In the genomic region with DNA sequence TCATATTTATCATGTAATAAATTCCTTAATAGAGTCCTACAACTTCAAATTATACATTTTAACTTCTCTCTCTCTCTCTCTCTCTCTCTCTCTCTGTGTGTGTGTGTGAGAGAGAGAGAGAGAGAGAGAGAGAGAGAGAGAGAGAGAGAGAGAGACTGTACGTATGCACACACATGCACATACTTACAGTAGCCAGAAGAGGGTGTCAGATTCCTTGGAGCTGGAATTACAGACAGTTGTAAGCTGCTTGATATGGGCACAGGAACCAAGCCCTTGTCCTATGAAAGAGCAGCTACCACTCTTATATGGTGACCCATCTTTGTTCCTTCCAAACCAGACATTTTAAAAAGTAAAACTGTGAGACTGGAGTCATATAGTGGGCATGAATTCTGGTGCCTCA, we compare ENCODE assay signal across 31 mouse cellular contexts.
A peak's percentile ranks its signal among the peaks of the same experiment; 100 is the strongest.
DNase-seq lines count a peak whose midpoint lies in the region; ATAC-seq and TF ChIP-seq lines count a peak whose summit lies in the region.
"Had no signal": no experiment of that assay in that cellular context is flagged by ENCODE, and none has a peak within 500 bp of the region (broad histone marks: within the 10 kb centered on the region; RNA-seq: fewer than 3 reads in every experiment).

No protein-coding gene starts in this region.

- H3K9ac ChIP-seq in midbrain, postnatal 0 days (replicated peaks; ENCODE audit: low read length, poor library complexity, severe bottlenecking), result no peak overlapping the region
- H3K9ac ChIP-seq in midbrain, embryonic 14.5 days (replicated peaks; ENCODE audit: low read length), result no peak overlapping the region
- no peak overlapping the region for H3K9ac ChIP-seq in ES-E14 (ENCODE audit: insufficient read depth, low read depth, low read length, poor library complexity, severe bottlenecking)
- H3K9ac ChIP-seq: embryonic facial prominence, embryonic 13.5 days; forebrain, embryonic 12.5 days; heart, embryonic 12.5 days; heart, embryonic 15.5 days; hindbrain, embryonic 13.5 days; intestine, embryonic 15.5 days had no signal

- no peak for DNase-seq in midbrain, postnatal 0 days (ENCODE audit: low spot score)
- no peak for DNase-seq in midbrain, embryonic 14.5 days
- DNase-seq in ES-E14 (ENCODE audit: low read depth, low spot score) (no peak), ZHBTc4 (ENCODE audit: low read depth, low spot score) (peak; percentile 33)
- DNase-seq in gastrocnemius, postnatal 36 days, result no peak
- DNase-seq in gastrocnemius, adult 8-10 months (ENCODE audit: low spot score in 2 of 2), result no peak
- no peak for DNase-seq in retina, postnatal 1 day
- DNase-seq: adrenal gland, adult 2 months; adrenal gland, postnatal 14 days; cerebellum, adult 11 months; cerebellum, adult 2 months; cerebellum, postnatal 10 days; gastrocnemius, adult 2 months; gastrocnemius, postnatal 25 days; heart, adult 18-20 months; heart, postnatal 10 days; heart, postnatal 36 days; kidney, adult 2 months had no signal

- WGBS in midbrain, postnatal 0 days, result 93% methylated on average over 1 of the region's 1 CpGs
- WGBS in midbrain, embryonic 14.5 days, result 85% methylated on average over 1 of the region's 1 CpGs

- no peak overlapping the region for H3K4me2 ChIP-seq in midbrain, postnatal 0 days (ENCODE audit: low read depth, low read length, poor library complexity, severe bottlenecking)
- no peak overlapping the region for H3K4me2 ChIP-seq in midbrain, embryonic 14.5 days (ENCODE audit: low read length)
- H3K4me2 ChIP-seq: embryonic facial prominence, embryonic 13.5 days; forebrain, embryonic 12.5 days; heart, embryonic 12.5 days; heart, embryonic 15.5 days; hindbrain, embryonic 13.5 days; intestine, embryonic 15.5 days had no signal

- H3K27me3 ChIP-seq in midbrain, postnatal 0 days (ENCODE audit: insufficient read depth, low read length), result no peaks in the 10 kb centered on the region
- peaks cover 19% of the 10 kb centered on the region for H3K27me3 ChIP-seq in midbrain, embryonic 14.5 days (ENCODE audit: control insufficient read depth, insufficient read depth, low read length)
- H3K27me3 ChIP-seq: embryonic facial prominence, embryonic 13.5 days; heart, embryonic 12.5 days; heart, embryonic 15.5 days; intestine, embryonic 15.5 days had no signal

- in situ Hi-C loops in ES-E14 (cut with MboI; ENCODE audit: low sequenced_read_pairs in 2 of 2, unreplicated experiment in 2 of 2), result no loop called here

- no peak overlapping the region for H3K27ac ChIP-seq in midbrain, postnatal 0 days (ENCODE audit: low read depth, low read length)
- H3K27ac ChIP-seq in midbrain, embryonic 14.5 days (replicated peaks; ENCODE audit: low read depth, low read length), result no peak overlapping the region
- H3K27ac ChIP-seq in ES-E14 (ENCODE audit: insufficient read depth, low read depth, low read length, poor library complexity, severe bottlenecking), result no peak overlapping the region
- H3K27ac ChIP-seq: embryonic facial prominence, embryonic 10.5 days; embryonic facial prominence, embryonic 13.5 days; forebrain, embryonic 12.5 days; gastrocnemius, adult 2 months; heart, embryonic 15.5 days; hindbrain, embryonic 10.5 days; hindbrain, embryonic 13.5 days; intestine, embryonic 15.5 days had no signal

- H3K9me3 ChIP-seq in midbrain, postnatal 0 days (ENCODE audit: low read length), result no peaks in the 10 kb centered on the region
- H3K9me3 ChIP-seq in midbrain, embryonic 14.5 days (ENCODE audit: control insufficient read depth, low read length), result no peaks in the 10 kb centered on the region
- no peaks in the 10 kb centered on the region for H3K9me3 ChIP-seq in ES-E14 (ENCODE audit: control insufficient read depth, insufficient read depth, low read depth, low read length)
- H3K9me3 ChIP-seq: embryonic facial prominence, embryonic 10.5 days; embryonic facial prominence, embryonic 13.5 days; forebrain, embryonic 12.5 days; heart, embryonic 12.5 days; heart, embryonic 15.5 days; hindbrain, embryonic 10.5 days; intestine, embryonic 15.5 days had no signal

- no peaks in the 10 kb centered on the region for H3K36me3 ChIP-seq in midbrain, postnatal 0 days (ENCODE audit: insufficient read depth, low read length)
- H3K36me3 ChIP-seq in midbrain, embryonic 14.5 days (ENCODE audit: control insufficient read depth, insufficient read depth, low read length), result no peaks in the 10 kb centered on the region
- H3K36me3 ChIP-seq in ES-E14 (ENCODE audit: control insufficient read depth, insufficient read depth, low read length, poor library complexity, severe bottlenecking), result no peaks in the 10 kb centered on the region
- H3K36me3 ChIP-seq: embryonic facial prominence, embryonic 10.5 days; embryonic facial prominence, embryonic 13.5 days; forebrain, embryonic 12.5 days; heart, embryonic 12.5 days; heart, embryonic 15.5 days; hindbrain, embryonic 10.5 days; hindbrain, embryonic 13.5 days; intestine, embryonic 15.5 days had no signal

- no peak for ATAC-seq in midbrain, postnatal 0 days (ENCODE audit: low FRiP score)
- no peak for ATAC-seq in midbrain, embryonic 14.5 days (ENCODE audit: low FRiP score, low TSS enrichment)
- peak; percentile 55; the same call in 1 of the 2 replicates for ATAC-seq in megakaryocyte progenitor cell, adult 5-6 weeks (replicated peaks; ENCODE audit: poor library complexity)
- ATAC-seq: CD4-positive, CD25-positive, alpha-beta regulatory T cell, adult 4 months; forebrain, embryonic 16.5 days; hindbrain, embryonic 16.5 days; intestine, embryonic 15.5 days had no signal

- H3K4me3 ChIP-seq in midbrain, postnatal 0 days (ENCODE audit: low read depth, low read length), result no peak overlapping the region
- no peak overlapping the region for H3K4me3 ChIP-seq in midbrain, embryonic 14.5 days (replicated peaks; ENCODE audit: low read depth, low read length)
- no peak overlapping the region for H3K4me3 ChIP-seq in ES-E14 (ENCODE audit: insufficient read depth in 1 of 2, low read depth in 1 of 2, low read length in 2 of 2, poor library complexity in 1 of 2, severe bottlenecking in 1 of 2)
- H3K4me3 ChIP-seq: embryonic facial prominence, embryonic 10.5 days; embryonic facial prominence, embryonic 13.5 days; erythroblast, embryonic 14.5 days; forebrain, embryonic 12.5 days; gastrocnemius, adult 2 months; heart, embryonic 12.5 days; heart, embryonic 15.5 days; hindbrain, embryonic 10.5 days; hindbrain, embryonic 13.5 days; intestine, embryonic 15.5 days had no signal

- H3K4me1 ChIP-seq in midbrain, postnatal 0 days (ENCODE audit: insufficient read depth, low read length), result no peaks in the 10 kb centered on the region
- H3K4me1 ChIP-seq in midbrain, embryonic 14.5 days (ENCODE audit: control insufficient read depth, insufficient read depth, low read length), result 0 out of 2 replicates have a peak, but pooled peaks cover 13% of the 10 kb centered on the region
- H3K4me1 ChIP-seq in ES-E14 (ENCODE audit: control insufficient read depth in 2 of 2, insufficient read depth in 2 of 2, low read length in 2 of 2, poor library complexity in 1 of 2), result no peaks in the 10 kb centered on the region
- H3K4me1 ChIP-seq: heart, embryonic 15.5 days; intestine, embryonic 15.5 days had no signal

- intact Hi-C loops in gastrocnemius, postnatal 36 days (cut with DNase I), result no loop called here

- TF ChIP-seq CTCF in midbrain, postnatal 0 days (IDR thresholded peaks at IDR 0.05), result peak; percentile 8; the same call in 1 of the 2 replicates

TF ChIP-seq in ES-E14, 5 proteins besides CTCF, POLR2A, EP300 and RAD21:
- TF ChIP-seq ZNF384 (IDR thresholded peaks at IDR 0.05; ENCODE audit: low read depth, low read length) (no peak), ZC3H11A (IDR thresholded peaks at IDR 0.05; ENCODE audit: borderline replicate concordance, low read depth, low read length) (peak; percentile 12; the same call in 1 of the 2 replicates), CHD2 (IDR thresholded peaks at IDR 0.05; ENCODE audit: low read depth, low read length) (no peak)
